Mouse (Mus musculus) B cell, adult (primary cell): Measurements from ENCODE around the gene Adad1. TPM values are rescaled to one million over a fixed set of nuclear protein-coding genes. Genes with fewer than 3 reads are reported as not detected.

Experiments
- total RNA-seq: library from RNA; stranded (reverse); gene quantifications from 4 replicates; pipeline ENCODE4 v1.2.4, GENCODE M21; 2023; ENCODE audit not compliant: inconsistent age

Gene Adad1
- total RNA-seq = not detected in 4 replicates

GRCm38 (mm10) chr3:37063406-37063805 lies at the start of gene Adad1:
Gene Adad1, plus strand, starts transcription at chr3:37063527.

GRCm38 (mm10) chr3:37125655-37126054 lies 62.3 kb downstream of the Adad1 start, which contains the start of gene Il2:
Gene Il2, minus strand, starts transcription at chr3:37125959.

Other genes with a start within 250 kb of the Adad1 start
- 114 to 141 TPM (median 118 TPM) in 4 replicates for gene 4932438A13Rik, start 200.4 kb upstream of the Adad1 start, total RNA-seq
- gene Il2, start 62.4 kb downstream of the Adad1 start, total RNA-seq = not detected in 4 replicates
- not detected in 4 replicates for gene Il21, start 169.1 kb downstream of the Adad1 start, total RNA-seq
- 0.63 to 2.0 TPM (median 1.5 TPM) in 4 replicates for gene Bbs12, start 249.0 kb downstream of the Adad1 start, total RNA-seq
- gene Cetn4, start 249.2 kb downstream of the Adad1 start, total RNA-seq = 0.51 to 0.87 TPM in 2 of 4 replicates, not detected in the others